Mouse (Mus musculus) liver, embryonic 14.5 days (tissue): ENCODE results near the gene Dnajc2.

Experiments
- CTCF ChIP-seq: IDR thresholded peaks from 2 replicates; pipeline ENCODE4 v1.5.1; 2016; ENCODE audit warnings: antibody characterized with exemption, low read depth, control low read depth
- EP300 ChIP-seq: IDR thresholded peaks from 2 replicates; pipeline ENCODE4 v1.6.1; 2016; ENCODE audit warnings: antibody characterized with exemption, low read depth

DNA sequence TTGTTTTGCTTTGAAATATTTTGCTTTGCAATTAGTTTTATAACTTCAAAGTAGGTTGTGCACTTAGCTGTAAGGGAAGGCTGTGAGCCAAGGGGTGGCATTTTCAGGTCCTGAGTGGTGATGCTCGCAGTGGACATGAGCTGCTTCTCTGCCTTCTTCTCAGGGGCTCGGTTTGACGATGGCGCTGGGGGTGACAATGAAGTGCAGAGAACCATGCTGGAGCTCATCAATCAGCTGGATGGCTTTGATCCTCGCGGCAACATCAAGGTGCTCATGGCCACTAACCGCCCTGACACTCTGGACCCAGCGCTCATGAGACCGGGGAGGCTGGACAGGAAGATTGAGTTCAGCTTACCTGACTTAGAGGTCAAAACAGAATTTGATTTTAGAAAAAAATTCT is 17.9 kb upstream of the Dnajc2 start:
- TF ChIP-seq CTCF (no peak), EP300 (no peak)
